Mouse (Mus musculus) lung, adult 18-20 months (tissue): ENCODE data around the gene Shcbp1l.
"Not testable (repeated sequence)": the region's sequence is repeated elsewhere in the genome, so short reads cannot be mapped to it uniquely, and the experiment has no call there.

Source experiments
- DNase-seq, 2 experiments: peaks; one replicate each; pipeline ENCODE4 v3.0.0; 2022; ENCODE audit warnings: mixed read lengths in 2 of 2

Gene Shcbp1l

GRCm38 (mm10) chr1:153424770-153425584 lies at the start of gene Shcbp1l:
TSS of gene Shcbp1l (plus strand) at chr1:153425162.
- peak; percentile 54 to 59 for DNase-seq

- no peak for DNase-seq
These were observed 48.5 kb upstream of the Shcbp1l start for GRCm38 (mm10) chr1:153376446-153376845.

GRCm38 (mm10) chr1:153378587-153378986 lies 46.4 kb upstream of the Shcbp1l start:
- DNase-seq = peak; percentile 58 to 74

GRCm38 (mm10) chr1:153379832-153380231 lies 45.1 kb upstream of the Shcbp1l start:
- no peak for DNase-seq

- DNase-seq = no peak
These were observed 44.1 kb upstream of the Shcbp1l start for GRCm38 (mm10) chr1:153380746-153381282.

- no peak for DNase-seq
These were observed 39.9 kb upstream of the Shcbp1l start for GRCm38 (mm10) chr1:153385081-153385480.

GRCm38 (mm10) chr1:153385661-153386060 lies 39.3 kb upstream of the Shcbp1l start:
- DNase-seq = not testable (repeated sequence)

- peak; percentile 81 to 82 for DNase-seq
These were observed 38.5 kb upstream of the Shcbp1l start for GRCm38 (mm10) chr1:153386271-153387069.

GRCm38 (mm10) chr1:153395706-153396105 lies 29.3 kb upstream of the Shcbp1l start:
- DNase-seq = not testable (repeated sequence)

- peak; percentile 55 to 62 for DNase-seq
These were observed 23.2 kb upstream of the Shcbp1l start for GRCm38 (mm10) chr1:153401765-153402164.

GRCm38 (mm10) chr1:153407641-153408040 lies 17.3 kb upstream of the Shcbp1l start:
- not testable (repeated sequence) for DNase-seq

GRCm38 (mm10) chr1:153408296-153408695 lies 16.7 kb upstream of the Shcbp1l start:
- not testable (repeated sequence) for DNase-seq

- DNase-seq = not testable (repeated sequence)
These were observed 14.0 kb upstream of the Shcbp1l start for GRCm38 (mm10) chr1:153410915-153411314.

- peak in 1 of 2 experiments; percentile 21 for DNase-seq
These were observed 13.2 kb upstream of the Shcbp1l start for GRCm38 (mm10) chr1:153411723-153412122.

- not testable (repeated sequence) for DNase-seq
These were observed 12.1 kb upstream of the Shcbp1l start for GRCm38 (mm10) chr1:153412663-153413396.

GRCm38 (mm10) chr1:153413397-153414020 lies 11.5 kb upstream of the Shcbp1l start:
- DNase-seq = not testable (repeated sequence)

GRCm38 (mm10) chr1:153414114-153414723 lies 10.7 kb upstream of the Shcbp1l start:
- peak; percentile 81 to 89 for DNase-seq

- DNase-seq = peak; percentile 79 to 83
These were observed 10.0 kb upstream of the Shcbp1l start for GRCm38 (mm10) chr1:153414962-153415361.

GRCm38 (mm10) chr1:153415742-153416141 lies 9.2 kb upstream of the Shcbp1l start:
- not testable (repeated sequence) for DNase-seq

- peak; percentile 17 to 45 for DNase-seq
These were observed 8.6 kb upstream of the Shcbp1l start for GRCm38 (mm10) chr1:153416271-153416832.

GRCm38 (mm10) chr1:153417805-153418204 lies 7.2 kb upstream of the Shcbp1l start:
- DNase-seq = not testable (repeated sequence)
